Mouse (Mus musculus) left cerebral cortex, adult 11 months (tissue): ENCODE measurements at regions not wholly inside any gene's neighbourhood (a gene's known extent, or its start where the extent isn't known, plus 50 kb on each side); places are given as distances from the start of the nearest gene placed in this dataset.

Experiments used
- DNase-seq: peaks from one replicate; pipeline ENCODE4 v3.0.0; 2022; ENCODE audit warnings: low spot score

GRCm38 (mm10) chr1:174999265-175000200, 77.9 kb upstream of the Grem2 start:
- peak; percentile 10 for DNase-seq

DNA sequence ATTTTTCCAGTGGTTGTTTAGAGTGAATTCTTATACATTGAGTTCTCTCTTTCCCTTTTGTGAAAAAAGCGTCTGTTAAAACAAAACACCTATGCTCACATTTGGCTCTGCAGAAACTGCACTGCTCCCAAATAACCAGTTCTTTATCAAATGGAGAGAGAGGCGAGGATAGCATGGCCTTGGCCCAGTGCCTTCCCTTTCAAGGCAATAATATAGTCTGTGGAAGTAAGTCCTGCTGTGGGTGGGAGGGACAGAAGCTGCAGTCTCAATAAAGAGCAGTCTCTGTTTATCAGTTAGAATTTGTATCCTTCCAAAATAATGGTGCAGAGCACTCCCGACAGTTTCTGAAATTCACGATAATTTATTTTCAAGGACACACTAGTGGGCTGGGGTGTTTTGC, 70.9 kb upstream of the Grem2 start:
- DNase-seq = no peak

GRCm38 (mm10) chr1:174988590-174988989, 67.0 kb upstream of the Grem2 start:
- no peak for DNase-seq

GRCm38 (mm10) chr1:174971895-174972294, 50.3 kb upstream of the Grem2 start:
- no peak for DNase-seq
